In genomic region chr11:111818124-111818523, GRCm38 (mm10) we compare ENCODE assay signal across 9 mouse cellular contexts.
DNase-seq lines count a peak whose midpoint lies in the region; ATAC-seq and TF ChIP-seq lines count a peak whose summit lies in the region.
"Had no signal": no experiment of that assay in that cellular context is flagged by ENCODE, and none has a peak within 500 bp of the region (broad histone marks: within the 10 kb centered on the region; RNA-seq: fewer than 3 reads in every experiment).

No protein-coding gene starts in this region.

- no peak overlapping the region for H3K27ac ChIP-seq in forebrain, embryonic 15.5 days (replicated peaks)
- 0 out of 2 replicates have a peak overlapping the region, but pooled peaks have one; percentile 23 for H3K27ac ChIP-seq in hindbrain, embryonic 12.5 days
- H3K27ac ChIP-seq in limb, embryonic 11.5 days (replicated peaks; ENCODE audit: low read depth, low read length): peak overlapping the region; percentile 65; the same call in 1 of the 2 replicates
- H3K27ac ChIP-seq in gastrocnemius, adult 2 months: no peak overlapping the region

- intact Hi-C loops in gastrocnemius, adult 2 months (cut with DNase I): no loop called here

- under 1% methylated on average over 10 of the region's 10 CpGs for WGBS in forebrain, embryonic 15.5 days
- under 1% methylated on average over 10 of the region's 10 CpGs for WGBS in hindbrain, embryonic 12.5 days
- 1% methylated on average over 10 of the region's 10 CpGs for WGBS in limb, embryonic 11.5 days

- no peaks in the 10 kb centered on the region for H3K27me3 ChIP-seq in forebrain, embryonic 15.5 days
- H3K27me3 ChIP-seq in hindbrain, embryonic 12.5 days: no peaks in the 10 kb centered on the region
- H3K27me3 ChIP-seq in limb, embryonic 11.5 days (ENCODE audit: control insufficient read depth, insufficient read depth, low read length): no peaks in the 10 kb centered on the region

- no peak for TF ChIP-seq CTCF in brain, embryonic 14.5 days (IDR thresholded peaks at IDR 0.05; ENCODE audit: borderline replicate concordance, extremely low read depth, insufficient read depth, insufficient read length)
- TF ChIP-seq CTCF in gastrocnemius, adult 2 months (IDR thresholded peaks at IDR 0.05): no peak

- H3K9me3 ChIP-seq in forebrain, embryonic 15.5 days: no peaks in the 10 kb centered on the region
- H3K9me3 ChIP-seq in hindbrain, embryonic 12.5 days (replicated peaks): no peaks in the 10 kb centered on the region
- no peaks in the 10 kb centered on the region for H3K9me3 ChIP-seq in limb, embryonic 11.5 days (ENCODE audit: control insufficient read depth, low read length)

- peaks cover 17% of the 10 kb centered on the region for H3K4me1 ChIP-seq in forebrain, embryonic 15.5 days
- H3K4me1 ChIP-seq in hindbrain, embryonic 12.5 days: peaks cover 22% of the 10 kb centered on the region
- peaks cover 11% of the 10 kb centered on the region; the same call in 1 of the 2 replicates for H3K4me1 ChIP-seq in limb, embryonic 11.5 days (ENCODE audit: control insufficient read depth, insufficient read depth, low read length)

- no peak for TF ChIP-seq POLR2A in brain, embryonic 14.5 days (IDR thresholded peaks at IDR 0.05; ENCODE audit: borderline replicate concordance, extremely low read depth, insufficient read depth, insufficient read length, poor library complexity, severe bottlenecking)

- H3K9ac ChIP-seq in forebrain, embryonic 15.5 days (replicated peaks): no peak overlapping the region
- no peak overlapping the region for H3K9ac ChIP-seq in hindbrain, embryonic 12.5 days
- no peak overlapping the region for H3K9ac ChIP-seq in limb, embryonic 11.5 days (ENCODE audit: low read length)

- no peak overlapping the region for H3K4me3 ChIP-seq in forebrain, embryonic 15.5 days
- H3K4me3 ChIP-seq in hindbrain, embryonic 12.5 days: no peak overlapping the region
- H3K4me3 ChIP-seq in limb, embryonic 11.5 days (ENCODE audit: low read depth, low read length): no peak overlapping the region
- H3K4me3 ChIP-seq in gastrocnemius, adult 2 months: no peak overlapping the region
- H3K4me3 ChIP-seq: myocyte had no signal

- H3K4me2 ChIP-seq in forebrain, embryonic 15.5 days (replicated peaks): peak overlapping the region; percentile 23
- H3K4me2 ChIP-seq in hindbrain, embryonic 12.5 days (replicated peaks): peak overlapping the region; percentile 30; the same call in 1 of the 2 replicates
- no peak overlapping the region for H3K4me2 ChIP-seq in limb, embryonic 11.5 days (ENCODE audit: low read depth, severe bottlenecking)

- peak; percentile 66 for ATAC-seq in forebrain, embryonic 15.5 days (replicated peaks)
- 0 out of 2 replicates have a peak, but pooled peaks have one; percentile 54 for ATAC-seq in hindbrain, embryonic 12.5 days (ENCODE audit: low FRiP score)
- no peak for ATAC-seq in limb, embryonic 11.5 days (ENCODE audit: insufficient number of reproducible peaks, low FRiP score, low TSS enrichment, low read depth)

- no peaks in the 10 kb centered on the region for H3K36me3 ChIP-seq in forebrain, embryonic 15.5 days
- no peaks in the 10 kb centered on the region for H3K36me3 ChIP-seq in hindbrain, embryonic 12.5 days
- H3K36me3 ChIP-seq in limb, embryonic 11.5 days (ENCODE audit: control insufficient read depth, insufficient read depth, low read length): no peaks in the 10 kb centered on the region

- DNase-seq in brain, embryonic 14.5 days (ENCODE audit: low read depth): peak; percentile 80
- peak; percentile 44 for DNase-seq in limb, embryonic 11.5 days (ENCODE audit: low spot score)
- DNase-seq in right cerebral cortex, postnatal 4 days: peak; percentile 8
- no peak for DNase-seq in urinary bladder, postnatal 14 days (ENCODE audit: low spot score)
- no peak for DNase-seq in gastrocnemius, postnatal 4 days (ENCODE audit: low spot score in 2 of 2)
- DNase-seq in gastrocnemius, adult 2 months: no peak

Comparison
In these comparisons a context has a peak if more than half of its experiments do, and no peak if none do; other contexts are left out.
1. DNase-seq: peak in brain, embryonic 14.5 days (single experiment), limb, embryonic 11.5 days (single experiment) and right cerebral cortex, postnatal 4 days (single experiment); none in urinary bladder, postnatal 14 days (single experiment), gastrocnemius, postnatal 4 days (0 of 2) and gastrocnemius, adult 2 months (single experiment).
2. H3K27ac ChIP-seq: peak in hindbrain, embryonic 12.5 days (single experiment) and limb, embryonic 11.5 days (single experiment); none in forebrain, embryonic 15.5 days (single experiment) and gastrocnemius, adult 2 months (single experiment).